Mouse (Mus musculus) left cerebral cortex, adult 2 months (tissue): ENCODE measurements around the gene Hoxa3. TPM values are rescaled to one million over a fixed set of nuclear protein-coding genes. Genes with fewer than 3 reads are reported as not detected.

Experiments
- DNase-seq, 2 experiments: peaks; one replicate each; pipeline ENCODE4 v3.0.0; 2021 to 2022; ENCODE audit warnings: low spot score in 2 of 2, mixed read lengths in 1 of 2; ENCODE audit errors: extremely low spot score in 1 of 2
- H3K27ac ChIP-seq: fragments of 200-600 bp; 2 replicates; pipeline ENCODE4 v1.8.1; 2022
- H3K4me3 ChIP-seq: fragments of 200-600 bp; 2 replicates; pipeline ENCODE4 v1.8.1; 2022
- CTCF ChIP-seq: fragments of 200-600 bp; IDR thresholded peaks from 2 replicates; pipeline ENCODE4 v1.8.1; 2022; ENCODE audit warnings: antibody characterized with exemption, mild to moderate bottlenecking, moderate library complexity
- intact Hi-C: fragments of 180-260 bp; cut with DNase I; formaldehyde crosslinking; loops from one replicate; pipeline ENCODE4 v1.15.1; 2025
- total RNA-seq, 2 experiments: library from RNA; stranded (reverse); gene quantifications; 2 replicates each; pipeline ENCODE4 v1.2.3; 2021

The Hoxa3 gene
- total RNA-seq, 2 experiments from 2014 or later = not detected

DNA sequence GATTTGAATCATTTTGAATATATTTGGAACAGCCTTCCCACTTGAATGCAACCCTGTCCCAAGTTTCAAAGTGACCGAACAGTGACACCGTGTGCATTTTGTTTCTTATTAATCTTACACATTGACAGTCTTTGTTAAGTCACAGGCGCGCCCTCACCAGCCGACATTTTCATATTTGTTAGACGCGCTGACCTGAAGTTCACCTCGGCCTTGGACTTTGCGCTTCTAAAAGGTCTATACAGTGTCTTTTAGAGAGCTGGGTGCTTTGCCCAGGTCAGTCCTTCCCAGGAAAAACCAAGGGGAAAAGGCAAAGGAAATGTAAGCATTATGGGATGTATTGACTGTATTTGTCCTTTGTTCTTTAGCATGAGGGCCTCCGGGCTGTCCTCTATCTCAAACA is 18.4 kb downstream of the Hoxa3 start:
- DNase-seq = no peak
- Histone ChIP-seq H3K27ac (no peak overlapping the region), H3K4me3 (no peak overlapping the region)
- intact Hi-C loops = loop anchor here (5.0 kb wide), 1 partner anchor 322 kb away; no protein-coding TSS in a partner anchor
- no peak for TF ChIP-seq CTCF

DNA sequence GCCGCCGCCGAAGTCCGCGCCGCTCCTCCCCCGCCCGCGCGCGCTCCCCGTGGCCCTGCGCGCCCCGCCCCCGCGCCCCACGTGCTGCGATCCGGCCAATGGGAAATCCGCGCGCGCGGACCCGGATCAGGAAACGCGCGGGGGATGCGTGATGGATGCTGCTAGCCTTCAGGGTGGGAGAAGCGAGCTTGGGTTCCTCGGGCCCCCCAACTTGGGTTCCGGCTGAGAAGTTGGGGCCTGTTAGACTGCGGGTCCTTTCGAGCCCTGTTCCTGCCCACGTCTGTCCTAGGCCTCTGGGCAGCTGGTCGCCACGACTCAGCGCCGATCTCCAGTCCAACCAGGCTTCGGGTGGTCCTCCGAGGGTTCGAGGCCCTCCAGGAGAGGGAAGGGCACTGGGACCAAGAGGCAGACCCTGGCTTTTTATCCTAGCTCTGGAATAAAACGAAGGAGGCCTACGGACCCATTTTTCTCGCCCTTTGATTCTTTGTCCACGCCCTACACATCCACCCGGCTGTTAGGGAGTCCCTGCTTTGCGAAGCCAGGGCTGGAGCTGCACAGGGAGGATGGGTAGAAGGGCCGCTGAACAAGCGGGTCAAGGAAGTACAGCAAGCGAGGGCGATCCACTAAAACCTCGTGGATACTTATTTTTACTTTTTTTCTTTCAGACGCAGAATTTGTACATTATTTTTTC is 21.1 kb downstream of the Hoxa3 start:
- DNase-seq = no peak

DNA sequence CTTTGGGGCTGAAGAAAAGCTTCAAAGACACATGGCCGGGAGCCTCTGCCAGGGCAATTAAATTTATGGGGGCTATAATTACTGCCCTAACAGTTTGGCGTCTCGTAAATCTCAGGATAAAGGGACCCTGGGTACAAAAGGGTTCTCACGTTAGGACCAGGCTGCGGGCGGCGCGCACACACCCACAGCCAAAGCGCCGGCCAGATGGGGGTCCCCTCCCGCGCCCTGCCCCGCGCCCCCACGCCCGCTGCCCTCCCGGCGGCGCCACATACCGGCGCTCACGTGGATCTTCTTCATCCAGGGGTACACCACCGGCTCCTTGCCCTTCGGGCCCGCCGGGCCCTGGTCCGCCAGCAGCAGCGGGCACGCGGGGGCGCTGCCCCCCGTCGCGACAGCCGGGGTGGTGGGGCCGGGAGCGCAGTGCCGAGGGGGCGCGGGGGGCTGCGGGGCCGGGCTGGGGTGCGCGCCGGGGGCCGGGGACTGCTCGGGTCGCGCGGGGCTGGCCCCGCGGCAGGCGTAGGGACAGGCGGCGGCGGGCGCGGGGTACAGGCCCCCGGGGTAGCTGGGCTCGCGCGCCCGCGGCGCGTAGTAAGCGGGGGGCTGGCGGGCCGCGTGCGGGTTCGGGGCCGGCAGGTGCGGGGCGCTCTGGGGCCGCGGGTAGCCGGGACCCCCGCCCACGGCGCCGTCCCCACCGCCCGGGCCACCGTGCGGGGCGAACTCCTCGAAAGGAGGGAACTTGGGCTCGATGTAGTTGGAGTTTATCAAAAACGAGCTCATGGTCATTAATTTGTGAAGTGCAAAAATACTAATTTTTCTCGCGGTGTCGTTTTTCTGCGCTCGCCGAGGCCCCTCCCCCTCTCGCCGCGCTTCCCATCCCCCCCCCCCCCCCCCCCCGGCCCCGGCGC is 22.0 kb downstream of the Hoxa3 start, which contains the start of gene Hoxa4:
Gene Hoxa4 (minus strand): TSS at position 848 of the 905 bp plus-strand sequence.
- no peak for TF ChIP-seq CTCF
- H3K4me3 ChIP-seq = 0 out of 2 replicates have a peak within 1 kb of the TSS, but pooled peaks have one; percentile 15
- intact Hi-C loops = loop anchor here (1.0 kb wide), 1 partner anchor 38 kb away; no protein-coding TSS in a partner anchor
- DNase-seq = no peak
- H3K27ac ChIP-seq = no peak within 1 kb of the TSS

More for the DNA sequence above, 21.1 kb downstream of the Hoxa3 start:
- Histone ChIP-seq H3K27ac (no peak overlapping the region), H3K4me3 (0 out of 2 replicates have a peak overlapping the region, but pooled peaks have one; percentile 15)
- TF ChIP-seq CTCF = no peak
- intact Hi-C loops = no loop called here

GRCm38 (mm10) chr6:52190410-52190809 is 22.7 kb downstream of the Hoxa3 start:
- no peak overlapping the region for H3K4me3 ChIP-seq
- no peak for TF ChIP-seq CTCF
- DNase-seq = no peak
- intact Hi-C loops = loop anchor here (1.0 kb wide), 1 partner anchor 37 kb away; no protein-coding TSS in a partner anchor
- H3K27ac ChIP-seq = no peak overlapping the region

DNA sequence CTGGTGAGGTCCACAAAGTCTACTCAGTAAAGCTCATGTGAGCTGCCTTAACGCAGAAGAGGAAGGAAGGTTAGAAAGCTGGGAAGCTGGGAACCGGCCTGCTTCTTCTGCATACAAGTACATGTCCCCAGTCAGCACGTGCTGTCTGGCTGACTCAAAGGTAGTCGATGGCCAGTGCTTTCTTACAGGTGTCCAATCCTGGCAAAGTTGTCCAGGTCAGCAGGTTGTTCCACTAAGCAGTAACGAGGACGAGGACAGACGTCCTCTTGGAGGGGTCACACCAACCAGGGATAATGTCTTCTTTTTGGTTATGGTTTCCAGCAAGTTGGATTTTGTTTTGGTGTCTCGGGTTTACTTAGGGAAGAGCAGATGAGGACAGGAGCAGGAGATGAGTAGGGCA is 23.2 kb downstream of the Hoxa3 start:
- no peak for DNase-seq
- Histone ChIP-seq H3K27ac (no peak overlapping the region), H3K4me3 (no peak overlapping the region)
- intact Hi-C loops = loop anchor here (1.0 kb wide), 1 partner anchor 37 kb away; no protein-coding TSS in a partner anchor
- TF ChIP-seq CTCF = no peak

DNA sequence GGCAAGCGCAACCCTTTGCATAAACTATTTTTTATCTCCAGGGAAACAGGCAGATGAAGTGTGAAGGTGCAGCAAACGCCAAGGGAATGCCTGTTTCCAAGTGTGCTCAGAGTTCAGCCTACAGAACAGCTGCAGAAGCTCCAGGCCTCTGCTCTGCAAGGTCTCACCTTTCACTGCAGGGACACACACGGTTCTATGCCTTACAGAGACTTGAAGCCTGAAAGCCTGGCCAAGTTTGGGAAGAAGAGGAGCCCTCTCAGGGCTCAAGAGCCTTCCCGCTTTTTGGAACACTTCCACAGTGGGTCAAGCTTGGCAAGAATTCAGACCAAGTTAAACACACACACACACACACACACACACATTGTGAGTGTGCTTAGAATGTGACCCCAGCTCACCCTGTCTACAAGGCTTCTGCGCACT is 24.0 kb downstream of the Hoxa3 start:
- Histone ChIP-seq H3K27ac (no peak overlapping the region), H3K4me3 (no peak overlapping the region)
- TF ChIP-seq CTCF = no peak
- no peak for DNase-seq
- intact Hi-C loops = no loop called here

- intact Hi-C loops = no loop called here
- TF ChIP-seq CTCF = no peak
- Histone ChIP-seq H3K4me3 (no peak overlapping the region), H3K27ac (no peak overlapping the region)
- no peak for DNase-seq
Measured at GRCm38 (mm10) chr6:52186500-52186899, 26.6 kb downstream of the Hoxa3 start.

DNA sequence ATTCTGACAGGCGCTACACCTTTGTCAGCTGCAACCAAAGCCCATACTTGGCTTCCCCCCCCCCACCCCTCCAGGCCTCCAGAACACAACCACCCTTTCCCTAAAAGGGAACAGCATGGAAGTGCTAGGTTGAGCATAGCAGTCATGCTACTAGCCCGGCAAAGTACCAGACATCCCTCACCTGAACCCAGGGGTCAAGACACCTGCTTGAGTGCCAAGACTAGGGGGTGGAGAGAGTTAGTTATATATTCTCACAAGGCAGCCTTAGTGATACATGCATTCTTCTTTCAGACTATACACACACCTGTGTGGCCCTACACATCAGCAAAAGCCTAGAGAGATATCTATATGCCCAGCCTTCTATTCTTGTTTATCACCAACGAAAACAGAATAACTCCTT is 27.3 kb downstream of the Hoxa3 start:
- intact Hi-C loops = no loop called here
- no peak for TF ChIP-seq CTCF
- no peak overlapping the region for H3K4me3 ChIP-seq
- DNase-seq = no peak
- no peak overlapping the region for H3K27ac ChIP-seq

DNA sequence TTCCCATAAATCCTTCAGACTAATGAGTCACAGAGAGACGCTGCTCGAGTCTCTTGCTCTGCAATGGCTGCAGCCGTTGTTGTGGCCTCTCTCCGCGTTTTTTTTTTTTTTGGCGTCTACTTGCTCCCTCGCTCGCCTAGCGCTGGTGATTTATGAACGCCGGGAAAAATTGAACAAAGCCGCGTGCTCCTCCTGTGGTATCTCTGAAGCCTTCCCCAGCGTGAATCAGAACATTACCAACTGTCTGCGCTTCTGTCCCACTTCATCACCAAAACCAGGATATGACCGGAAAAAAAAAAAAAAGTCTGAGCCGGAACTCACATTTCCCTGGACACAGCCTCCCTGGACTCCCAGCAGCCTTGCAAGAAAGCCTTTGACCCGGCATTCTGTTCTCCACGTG is 27.9 kb downstream of the Hoxa3 start:
- Histone ChIP-seq H3K27ac (no peak overlapping the region), H3K4me3 (no peak overlapping the region)
- TF ChIP-seq CTCF = no peak
- intact Hi-C loops = no loop called here
- no peak for DNase-seq

DNA sequence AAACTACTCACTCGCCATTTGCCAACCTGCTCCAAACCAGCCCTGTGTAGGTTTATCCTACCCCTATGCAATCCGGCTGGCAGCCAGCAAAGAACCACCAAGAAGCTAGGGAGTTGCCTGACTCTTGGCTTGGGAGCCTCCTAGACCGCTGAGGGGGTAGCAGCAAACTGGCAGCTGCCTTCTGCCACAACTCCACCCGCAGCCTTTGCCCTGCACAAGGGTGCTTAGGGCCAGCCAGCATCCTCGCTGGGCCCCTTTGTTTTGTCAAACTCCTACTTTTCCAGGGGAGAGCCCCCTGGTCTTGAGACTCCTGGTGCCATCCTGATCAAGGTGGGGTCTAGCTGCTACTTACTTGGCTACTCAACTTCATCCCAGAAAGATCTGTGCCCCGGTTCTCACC is 28.5 kb downstream of the Hoxa3 start:
- intact Hi-C loops = no loop called here

DNA sequence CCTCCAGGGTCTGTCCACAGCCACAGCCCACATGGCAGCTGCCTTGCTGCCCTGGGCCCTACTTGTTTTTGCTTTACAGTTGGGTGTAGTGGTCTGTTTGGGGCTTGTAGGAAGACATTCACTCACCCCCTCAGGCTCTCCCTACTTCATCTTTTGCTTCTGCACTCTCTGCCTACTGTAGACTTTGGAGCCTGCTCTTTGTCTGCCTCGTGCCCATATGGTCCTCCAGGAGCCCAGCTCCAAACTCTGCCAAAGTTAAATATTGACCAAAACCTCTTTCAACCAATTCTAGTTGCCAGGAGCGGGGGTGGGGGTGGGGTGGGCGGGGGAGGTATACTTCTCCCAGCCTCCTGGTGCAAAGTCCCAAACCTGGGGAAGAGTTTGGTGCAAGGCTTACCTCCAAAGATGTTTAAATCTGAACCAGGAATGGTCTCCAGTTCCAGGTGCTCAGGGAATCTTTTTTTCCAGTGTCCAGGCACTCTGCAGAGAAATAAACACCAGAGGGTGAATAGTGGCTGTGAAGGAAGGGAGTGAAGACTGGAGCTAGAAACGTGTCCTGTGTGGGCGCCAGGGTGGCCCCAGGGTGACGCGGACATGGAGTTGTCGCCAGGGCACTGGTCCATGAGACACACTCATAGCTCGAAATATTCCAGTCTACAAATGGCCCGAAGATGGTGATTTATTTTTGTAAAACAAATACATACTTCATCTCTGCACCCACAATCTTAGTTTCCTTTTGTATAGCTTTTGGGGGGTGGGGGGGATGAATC is 29.6 kb downstream of the Hoxa3 start:
- intact Hi-C loops = no loop called here
- Histone ChIP-seq H3K4me3 (no peak overlapping the region), H3K27ac (no peak overlapping the region)
- DNase-seq = no peak
- TF ChIP-seq CTCF = no peak

More for the DNA sequence above, 28.5 kb downstream of the Hoxa3 start:
- Histone ChIP-seq H3K27ac (no peak overlapping the region), H3K4me3 (no peak overlapping the region)
- no peak for DNase-seq
- TF ChIP-seq CTCF = no peak
